Mouse (Mus musculus) urinary bladder, adult 2 months (tissue): ENCODE data around the gene Mllt3. TPM values are rescaled to one million over a fixed set of nuclear protein-coding genes. Genes with fewer than 3 reads are reported as not detected.

Experiments
- DNase-seq: peaks from one replicate; pipeline ENCODE4 v3.0.0; 2022; ENCODE audit warnings: low spot score
- polyA plus RNA-seq: library from polyadenylated mRNA; depleted of rRNA; stranded (reverse); fragments of >200 nt; gene quantifications from 2 replicates; pipeline ENCODE4 v1.2.3, GENCODE M21; 2012

The Mllt3 gene
- polyA plus RNA-seq, 1 experiment, result 13.9 TPM

DNA sequence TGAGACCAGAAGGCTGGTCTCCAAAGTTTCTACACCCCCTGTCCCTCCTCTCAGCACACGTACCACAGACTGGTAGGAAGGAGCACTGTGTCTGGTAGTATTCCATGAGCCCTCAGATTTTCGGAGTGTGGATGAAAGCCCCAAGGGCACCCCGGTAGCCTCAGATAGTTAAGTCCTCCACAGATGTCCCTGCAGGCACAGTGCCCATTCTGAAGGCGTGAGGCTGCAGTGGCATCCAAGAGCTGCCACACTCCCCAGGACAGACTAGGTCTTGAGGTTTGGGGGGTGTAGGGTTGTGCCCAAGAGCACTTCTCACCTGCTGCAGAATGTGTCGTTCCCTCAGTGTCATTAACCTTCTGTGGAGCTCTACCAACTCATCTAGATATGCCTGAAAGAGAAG lies 251.2 kb downstream of the Mllt3 start:
- DNase-seq, result no peak

GRCm38 (mm10) chr4:87775721-87776120 lies 257.4 kb downstream of the Mllt3 start:
- no peak for DNase-seq

GRCm38 (mm10) chr4:87774515-87774914 lies 258.6 kb downstream of the Mllt3 start:
- no peak for DNase-seq

DNA sequence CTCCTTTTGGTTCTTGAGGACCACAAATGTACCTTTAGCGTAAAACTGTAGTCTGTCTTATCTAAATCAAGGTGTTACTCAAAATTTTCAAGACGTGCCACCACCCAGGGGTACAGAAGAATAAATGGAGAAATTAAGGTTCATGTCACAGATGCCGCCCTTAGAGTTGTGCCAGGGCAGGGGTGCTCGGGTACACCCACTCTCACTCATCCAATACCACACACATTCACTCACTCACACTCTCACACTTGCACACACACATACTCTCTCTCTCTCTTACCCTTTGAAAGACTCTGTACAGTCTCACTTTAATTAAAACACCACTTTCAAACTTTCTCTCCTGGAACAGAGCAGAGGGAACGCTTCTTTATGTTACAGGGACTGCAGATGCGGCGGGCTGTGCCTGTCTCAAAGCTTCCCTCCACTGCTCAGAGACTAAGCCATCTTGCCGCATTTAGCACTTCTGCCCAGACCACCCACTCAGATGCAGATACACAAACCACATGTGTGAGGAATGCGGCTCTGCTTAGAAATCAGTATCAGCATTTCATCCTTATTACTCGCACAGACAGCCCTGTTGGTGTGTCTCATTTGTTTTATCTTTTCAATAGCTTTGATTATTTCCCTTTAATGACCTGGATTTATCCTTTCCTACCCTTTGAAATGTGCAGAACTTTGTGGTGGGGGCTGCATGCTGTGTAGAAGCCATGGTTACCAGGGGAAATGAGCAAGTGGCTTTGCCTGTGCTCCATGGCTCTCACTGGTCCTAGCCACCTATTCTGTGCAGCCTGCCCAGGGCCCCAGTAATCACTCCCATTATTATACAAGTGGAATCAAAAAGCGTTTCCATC lies 265.2 kb downstream of the Mllt3 start:
- DNase-seq, result no peak

- no peak for DNase-seq
These were observed 267.4 kb downstream of the Mllt3 start for GRCm38 (mm10) chr4:87765729-87766128.

- no peak for DNase-seq
These were observed 272.1 kb downstream of the Mllt3 start for GRCm38 (mm10) chr4:87761075-87761474.

- DNase-seq, result no peak
These were observed 272.9 kb downstream of the Mllt3 start for GRCm38 (mm10) chr4:87760297-87760696.

GRCm38 (mm10) chr4:87759625-87760024 lies 273.5 kb downstream of the Mllt3 start:
- DNase-seq, result no peak

DNA sequence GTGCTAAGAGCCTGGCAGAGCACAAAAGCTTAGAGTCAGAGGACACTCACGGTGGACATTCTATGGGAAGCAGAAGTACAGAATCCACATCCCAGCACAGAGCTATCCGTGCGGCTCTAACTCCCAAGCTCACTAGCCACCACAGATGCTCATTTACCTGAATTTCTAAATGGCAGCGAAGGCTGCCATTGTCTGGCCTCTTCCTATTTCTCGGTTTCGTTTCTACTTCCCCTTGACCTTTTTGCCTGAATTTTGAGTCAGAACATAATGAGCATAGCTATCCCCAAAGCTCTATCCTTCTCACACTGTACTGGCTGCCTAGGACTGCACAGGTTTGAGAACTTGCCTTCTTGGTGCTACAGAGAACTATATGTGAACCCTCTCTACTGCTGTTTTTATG lies 274.1 kb downstream of the Mllt3 start:
- no peak for DNase-seq

GRCm38 (mm10) chr4:87751515-87751864 lies 281.7 kb downstream of the Mllt3 start:
- DNase-seq, result no peak

DNA sequence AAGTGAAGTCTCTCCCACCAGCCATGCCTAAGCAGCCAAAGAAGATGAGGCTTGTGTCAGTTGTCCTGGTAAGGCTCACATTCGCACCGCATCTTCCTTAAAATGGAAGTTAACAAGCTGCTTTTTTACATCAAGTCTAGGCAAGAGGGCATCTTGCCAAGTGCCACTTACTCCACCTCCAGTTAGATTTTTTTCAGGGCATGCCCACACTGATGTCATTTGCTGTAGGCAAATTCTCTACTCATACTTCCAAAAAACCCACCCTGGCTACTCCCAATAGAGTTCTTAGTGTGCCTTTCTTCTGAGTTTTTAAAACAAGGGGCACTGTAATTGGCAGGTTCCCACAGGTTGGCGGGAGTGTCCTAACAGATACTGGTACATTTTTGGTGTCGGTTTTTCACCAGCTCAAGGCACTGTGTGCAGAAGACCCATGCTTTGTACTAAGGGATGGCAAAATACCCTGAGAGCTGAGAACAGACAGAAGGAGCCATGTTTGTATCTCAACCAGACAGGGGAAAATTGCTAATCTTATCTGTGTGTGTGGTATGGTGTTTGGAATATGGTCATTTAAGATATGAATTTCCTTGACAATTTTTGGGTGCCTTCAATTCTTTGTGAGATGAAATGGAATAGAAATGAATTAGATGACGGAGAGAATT lies 282.2 kb downstream of the Mllt3 start:
- DNase-seq, result no peak

GRCm38 (mm10) chr4:87749532-87750234 lies 283.5 kb downstream of the Mllt3 start:
- DNase-seq, result no peak

GRCm38 (mm10) chr4:87745016-87745645 lies 288.0 kb downstream of the Mllt3 start:
- DNase-seq, result no peak

- DNase-seq, result no peak
These were observed 293.5 kb downstream of the Mllt3 start for GRCm38 (mm10) chr4:87739524-87740128.

- no peak for DNase-seq
These were observed 294.1 kb downstream of the Mllt3 start for GRCm38 (mm10) chr4:87739104-87739503.

DNA sequence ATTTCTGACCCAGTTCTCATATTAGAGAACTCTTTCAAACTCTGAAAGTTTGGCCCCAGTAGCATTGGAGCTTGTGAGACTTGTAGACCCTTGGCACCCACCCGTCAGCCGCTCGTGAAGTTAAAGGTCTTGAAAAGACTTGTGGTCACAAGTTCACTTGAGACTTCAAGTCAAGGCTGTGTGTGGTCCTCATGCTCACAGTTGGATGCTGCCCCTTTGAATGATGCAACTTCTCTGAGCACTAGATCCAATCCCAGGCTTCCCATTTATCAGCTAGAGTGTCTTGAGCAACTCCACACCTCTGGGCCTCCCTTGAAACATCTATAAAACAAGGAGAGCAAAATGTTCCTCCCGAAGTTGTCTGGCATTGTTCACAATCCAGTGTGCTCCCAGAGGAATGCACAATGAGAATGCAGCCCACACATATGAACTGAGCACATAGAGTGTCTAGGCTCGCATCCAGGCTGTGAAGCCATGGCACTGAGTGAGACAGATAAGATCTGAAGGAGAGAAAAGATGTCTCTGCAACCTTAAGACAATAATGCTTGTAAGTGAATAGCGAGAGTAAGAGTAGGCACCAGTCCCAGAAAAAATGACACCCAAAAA lies 295.9 kb downstream of the Mllt3 start:
- DNase-seq, result no peak

GRCm38 (mm10) chr4:87736779-87737178 lies 296.4 kb downstream of the Mllt3 start:
- no peak for DNase-seq

DNA sequence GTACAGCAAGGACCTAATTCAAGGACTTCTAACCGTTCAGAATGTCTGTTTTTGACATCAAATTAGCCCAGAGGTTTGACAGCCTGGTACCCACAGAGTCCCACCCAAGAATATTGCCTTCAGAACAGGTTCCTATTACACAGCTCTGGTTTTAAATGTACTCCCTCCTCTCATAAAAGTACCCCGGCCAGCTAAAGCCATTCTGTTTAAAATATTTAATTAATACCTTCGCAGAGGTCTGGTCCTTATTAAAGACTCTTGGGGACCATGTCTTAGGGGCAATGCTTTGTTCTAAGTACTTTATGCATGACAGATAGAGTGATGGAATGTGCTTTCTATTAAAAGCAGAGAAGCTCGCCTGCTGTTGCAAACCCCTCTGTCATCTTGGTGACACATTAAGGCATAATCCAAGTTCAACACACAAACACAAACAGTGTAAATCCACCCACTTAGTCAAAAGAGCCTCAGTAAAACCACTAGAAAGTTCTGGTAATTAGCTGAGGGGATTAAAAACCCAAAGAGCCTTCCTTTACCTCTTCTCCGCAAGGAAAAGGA lies 302.0 kb downstream of the Mllt3 start:
- no peak for DNase-seq

DNA sequence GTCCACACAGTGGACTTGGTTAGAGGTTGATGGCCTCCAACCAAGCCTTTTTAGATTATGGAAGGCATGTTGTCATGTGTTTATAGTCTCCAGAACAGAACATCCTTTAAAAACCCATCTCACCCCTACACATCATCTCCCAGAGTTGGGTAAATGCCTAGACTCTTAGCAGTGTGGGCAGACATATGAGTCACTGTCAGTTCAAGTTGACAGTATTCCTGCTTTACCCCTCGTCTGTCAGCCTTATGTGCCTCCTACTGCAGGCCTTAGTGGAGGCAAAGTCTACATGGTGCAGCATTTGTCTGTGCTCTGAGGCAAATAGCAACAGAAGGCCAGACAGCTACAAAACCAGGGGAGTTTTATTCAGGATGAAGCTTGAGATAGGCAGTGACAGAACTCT lies 304.6 kb downstream of the Mllt3 start:
- DNase-seq, result no peak

DNA sequence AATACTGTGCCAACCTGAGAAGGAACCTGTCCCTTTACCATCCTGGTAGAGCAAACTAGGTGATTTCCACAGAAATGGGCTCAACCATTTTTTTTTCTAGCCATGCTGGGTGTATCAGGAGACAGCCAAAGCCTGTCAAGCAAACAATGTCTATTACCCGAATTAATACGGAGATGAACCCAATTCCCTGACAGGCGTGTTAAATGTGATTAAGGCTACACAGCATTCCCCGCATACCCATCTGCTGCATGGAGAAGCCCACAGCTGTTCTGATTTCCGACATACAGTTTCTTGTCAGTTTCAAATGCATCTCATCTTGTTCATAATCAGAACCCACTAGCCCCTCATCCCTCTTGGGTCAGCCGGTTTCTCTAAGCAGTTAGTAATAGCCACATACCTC lies 309.7 kb downstream of the Mllt3 start:
- no peak for DNase-seq
